Mouse (Mus musculus) bone marrow, adult 2 months (tissue): ENCODE data around the gene Gm21985.

Source experiments
- CTCF ChIP-seq: fragments of 200-500 bp; IDR thresholded peaks from 2 replicates; pipeline ENCODE4 v1.5.1; 2011; ENCODE audit warnings: low read length, control low read depth; ENCODE audit not compliant: control insufficient read depth, insufficient read depth
- POLR2A ChIP-seq: fragments of 200-500 bp; IDR thresholded peaks from 2 replicates; pipeline ENCODE4 v1.6.1; 2011; ENCODE audit warnings: low read depth, mild to moderate bottlenecking, control low read depth, low read length, borderline replicate concordance; ENCODE audit not compliant: control insufficient read depth

DNA sequence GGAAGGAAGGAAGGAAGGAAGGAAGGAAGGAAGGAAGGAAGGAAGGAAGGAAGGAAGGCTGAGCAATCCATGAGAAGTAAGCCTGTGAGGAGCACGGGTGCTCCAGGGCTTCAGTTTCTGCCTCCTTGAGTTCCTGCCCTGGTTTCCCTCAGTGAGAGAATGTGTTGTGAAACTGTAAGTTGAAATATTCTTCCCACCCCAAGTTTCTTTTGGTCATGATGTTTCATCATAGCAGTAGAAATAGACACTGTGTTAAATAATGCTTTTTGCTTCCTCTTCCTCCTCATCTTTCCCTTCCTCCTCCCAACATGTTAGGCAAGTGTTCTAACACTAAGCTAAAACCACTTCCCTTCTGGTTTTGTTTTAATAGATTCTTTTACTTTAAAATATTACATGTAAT, 33.5 kb upstream of the Gm21985 start:
- no peak for TF ChIP-seq CTCF
- no peak for TF ChIP-seq POLR2A
